Mouse (Mus musculus): Measurements from ENCODE around the gene Fam71e1. TPM values are rescaled to one million over a fixed set of nuclear protein-coding genes. Genes with fewer than 3 reads are reported as not detected.

Gene Fam71e1
- polyA plus RNA-seq, 1 experiment from 2014 or later, result 6.2 TPM

DNA sequence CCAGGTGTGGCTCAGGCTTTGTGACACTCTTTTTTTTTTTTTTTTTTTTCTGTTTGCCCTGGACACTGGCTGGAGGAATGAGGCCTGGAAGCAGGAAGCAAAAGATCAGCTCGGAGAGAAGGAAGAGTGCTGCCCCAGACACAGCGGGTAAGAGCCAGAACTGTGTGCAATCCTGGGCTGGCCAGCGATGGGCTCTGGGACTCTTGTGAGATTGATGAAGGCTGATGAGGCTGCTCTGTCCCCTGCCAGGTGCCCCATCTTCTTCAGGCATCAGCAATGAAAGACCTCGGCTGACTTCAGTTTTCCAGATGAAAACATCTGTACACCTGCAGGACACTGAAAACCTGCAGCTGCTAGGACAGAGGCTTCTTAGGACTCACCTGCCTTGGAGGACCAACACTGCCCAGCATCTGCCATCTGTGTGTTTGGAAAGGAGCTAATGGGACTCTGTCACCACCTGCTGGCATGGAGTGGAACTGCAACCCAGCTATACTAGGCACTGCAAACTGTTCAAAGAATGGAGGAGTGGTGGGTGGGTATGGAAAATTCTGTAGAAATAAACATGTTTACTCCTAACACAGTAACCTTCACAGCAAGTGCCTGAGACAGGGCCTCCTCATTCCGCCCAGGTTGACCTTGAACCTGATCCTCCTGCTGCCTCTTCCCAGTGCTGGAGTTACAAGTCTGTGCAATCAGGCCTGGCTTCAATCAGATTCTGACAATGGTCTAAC lies 11.4 kb upstream of the Fam71e1 start:
- ATAC-seq, result peak; percentile 72
- Histone ChIP-seq H3K27me3 (replicated peaks; ENCODE audit: control insufficient read depth, insufficient read depth, low read length) (no peaks in the 10 kb centered on the region; the same call in 1 of the 2 replicates), H3K4me2 (ENCODE audit: low read depth, low read length) (no peak overlapping the region), H3K9ac (ENCODE audit: low read depth, low read length) (no peak overlapping the region), H3K36me3 (ENCODE audit: control insufficient read depth, insufficient read depth, low read length) (no peaks in the 10 kb centered on the region; the same call in 1 of the 2 replicates), H3K4me3 (ENCODE audit: low read length) (no peak overlapping the region), H3K9me3 (ENCODE audit: control insufficient read depth, low read length) (no peaks in the 10 kb centered on the region), H3K27ac (ENCODE audit: low read length) (no peak overlapping the region), H3K4me1 (ENCODE audit: control insufficient read depth, insufficient read depth, low read length) (no peaks in the 10 kb centered on the region)
- 32% methylated on average over 5 of the region's 5 CpGs for WGBS

DNA sequence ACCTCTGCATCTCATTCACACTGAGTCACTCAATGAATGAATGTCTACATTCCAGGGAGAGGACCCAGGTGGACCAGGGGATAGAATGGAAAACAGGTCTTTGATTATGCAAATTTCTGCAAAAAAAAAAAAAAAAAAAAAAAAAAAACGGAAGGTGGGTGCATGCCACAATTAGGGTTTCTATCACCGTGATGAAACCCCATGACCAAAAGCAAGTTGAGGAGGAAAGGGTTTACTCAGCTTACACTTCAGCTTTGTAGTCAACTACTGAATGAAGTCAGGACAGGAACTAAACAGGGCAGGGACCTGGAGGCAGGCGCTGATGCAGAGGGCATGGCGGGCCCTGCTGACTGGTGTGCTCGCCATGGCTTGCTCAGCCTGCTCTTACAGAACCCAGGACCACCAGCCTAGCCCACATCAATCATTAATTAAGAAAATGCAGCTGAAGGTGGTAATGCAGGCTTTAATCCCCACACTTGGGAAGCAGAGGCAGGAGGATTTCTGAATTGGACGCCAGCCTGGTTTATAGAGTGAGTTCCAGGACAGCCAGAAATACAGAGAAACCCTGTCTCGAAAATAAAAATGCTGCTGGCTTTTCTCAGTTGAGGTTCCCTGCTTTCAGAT lies 10.7 kb upstream of the Fam71e1 start:
- Histone ChIP-seq H3K9me3 (ENCODE audit: control insufficient read depth, low read length) (no peaks in the 10 kb centered on the region), H3K27me3 (replicated peaks; ENCODE audit: control insufficient read depth, insufficient read depth, low read length) (no peaks in the 10 kb centered on the region; the same call in 1 of the 2 replicates), H3K27ac (ENCODE audit: low read length) (no peak overlapping the region), H3K4me2 (ENCODE audit: low read depth, low read length) (no peak overlapping the region), H3K4me1 (ENCODE audit: control insufficient read depth, insufficient read depth, low read length) (no peaks in the 10 kb centered on the region), H3K36me3 (ENCODE audit: control insufficient read depth, insufficient read depth, low read length) (no peaks in the 10 kb centered on the region; the same call in 1 of the 2 replicates), H3K9ac (ENCODE audit: low read depth, low read length) (no peak overlapping the region), H3K4me3 (ENCODE audit: low read length) (no peak overlapping the region)
- WGBS, result 66% methylated on average over 7 of the region's 7 CpGs
- no peak for ATAC-seq

- no peak overlapping the region for H3K27ac ChIP-seq (ENCODE audit: low read length)
- H3K27me3 ChIP-seq (replicated peaks; ENCODE audit: control insufficient read depth, insufficient read depth, low read length), result no peaks in the 10 kb centered on the region; the same call in 1 of the 2 replicates
- peaks cover 4% of the 10 kb centered on the region for H3K36me3 ChIP-seq (ENCODE audit: control insufficient read depth, insufficient read depth, low read length)
- no peak for ATAC-seq
- 66% methylated on average over 13 of the region's 13 CpGs for WGBS
- no peak overlapping the region for H3K4me3 ChIP-seq (ENCODE audit: low read length)
- no peak overlapping the region for H3K9ac ChIP-seq (ENCODE audit: low read depth, low read length)
- H3K9me3 ChIP-seq (ENCODE audit: control insufficient read depth, low read length), result no peaks in the 10 kb centered on the region
- H3K4me2 ChIP-seq (ENCODE audit: low read depth, low read length), result no peak overlapping the region
- no peaks in the 10 kb centered on the region for H3K4me1 ChIP-seq (ENCODE audit: control insufficient read depth, insufficient read depth, low read length)
Observed at GRCm38 (mm10) chr7:44486927-44487575, 9.3 kb upstream of the Fam71e1 start.

- Histone ChIP-seq H3K4me3 (ENCODE audit: low read length) (no peak overlapping the region), H3K9me3 (ENCODE audit: control insufficient read depth, low read length) (no peaks in the 10 kb centered on the region), H3K27me3 (replicated peaks; ENCODE audit: control insufficient read depth, insufficient read depth, low read length) (no peaks in the 10 kb centered on the region), H3K27ac (ENCODE audit: low read length) (no peak overlapping the region), H3K36me3 (ENCODE audit: control insufficient read depth, insufficient read depth, low read length) (peaks cover 12% of the 10 kb centered on the region), H3K4me1 (ENCODE audit: control insufficient read depth, insufficient read depth, low read length) (no peaks in the 10 kb centered on the region), H3K4me2 (ENCODE audit: low read depth, low read length) (no peak overlapping the region), H3K9ac (ENCODE audit: low read depth, low read length) (no peak overlapping the region)
- ATAC-seq, result no peak
- 84% methylated on average over 7 of the region's 7 CpGs for WGBS
Observed at GRCm38 (mm10) chr7:44487936-44488335, 8.4 kb upstream of the Fam71e1 start.

DNA sequence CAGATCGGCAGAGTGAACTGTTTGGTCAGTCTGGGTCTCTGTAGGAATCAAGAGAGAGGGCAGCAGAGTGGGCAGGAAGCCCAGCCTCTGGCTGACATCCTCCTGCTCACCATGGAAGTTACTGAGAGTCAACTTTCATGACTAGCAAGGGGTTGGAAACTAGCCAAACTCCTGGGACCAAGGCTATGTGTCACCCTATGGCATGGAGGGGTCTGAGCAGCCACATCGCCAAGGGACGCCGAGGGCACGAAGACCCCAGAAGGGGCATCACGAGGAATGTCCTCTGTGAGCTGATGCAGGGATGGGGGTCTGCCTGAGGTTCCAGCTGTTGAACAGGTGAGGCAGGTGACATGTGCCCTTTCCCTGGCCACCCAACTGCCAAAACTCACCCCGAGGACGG lies 7.8 kb upstream of the Fam71e1 start:
- H3K4me3 ChIP-seq (ENCODE audit: low read length), result no peak overlapping the region
- H3K27me3 ChIP-seq (replicated peaks; ENCODE audit: control insufficient read depth, insufficient read depth, low read length), result no peaks in the 10 kb centered on the region
- H3K4me1 ChIP-seq (ENCODE audit: control insufficient read depth, insufficient read depth, low read length), result no peaks in the 10 kb centered on the region
- no peaks in the 10 kb centered on the region for H3K9me3 ChIP-seq (ENCODE audit: control insufficient read depth, low read length)
- no peak overlapping the region for H3K4me2 ChIP-seq (ENCODE audit: low read depth, low read length)
- no peak overlapping the region for H3K9ac ChIP-seq (ENCODE audit: low read depth, low read length)
- ATAC-seq, result no peak
- WGBS, result 90% methylated on average over 8 of the region's 8 CpGs
- peaks cover 12% of the 10 kb centered on the region for H3K36me3 ChIP-seq (ENCODE audit: control insufficient read depth, insufficient read depth, low read length)
- H3K27ac ChIP-seq (ENCODE audit: low read length), result no peak overlapping the region

DNA sequence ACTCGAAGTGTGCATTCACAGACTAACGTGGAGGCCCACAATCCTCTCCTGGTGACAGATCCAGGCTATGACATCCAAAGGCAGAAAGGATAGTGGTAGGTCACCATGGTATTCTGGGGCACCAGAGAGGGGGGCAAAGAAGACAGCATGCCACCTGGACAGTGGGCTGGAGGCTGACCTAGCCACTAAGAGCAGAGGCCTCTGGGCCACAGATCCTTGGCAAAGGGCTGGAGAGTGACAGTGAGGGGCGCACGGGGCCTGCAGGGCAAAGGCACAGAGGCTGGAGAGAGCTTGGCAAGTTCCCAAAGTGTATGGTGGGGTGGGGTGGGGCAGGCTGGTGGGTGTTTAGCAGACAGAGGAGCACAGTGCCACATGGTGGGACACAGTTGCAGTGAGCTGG lies 6.1 kb upstream of the Fam71e1 start:
- 92% methylated on average over 4 of the region's 4 CpGs for WGBS
- Histone ChIP-seq H3K4me2 (ENCODE audit: low read depth, low read length) (no peak overlapping the region), H3K9me3 (ENCODE audit: control insufficient read depth, low read length) (no peaks in the 10 kb centered on the region), H3K36me3 (ENCODE audit: control insufficient read depth, insufficient read depth, low read length) (peaks cover 12% of the 10 kb centered on the region), H3K4me3 (ENCODE audit: low read length) (no peak overlapping the region), H3K27ac (ENCODE audit: low read length) (no peak overlapping the region), H3K4me1 (ENCODE audit: control insufficient read depth, insufficient read depth, low read length) (peaks cover 4% of the 10 kb centered on the region; the same call in 1 of the 2 replicates), H3K9ac (ENCODE audit: low read depth, low read length) (no peak overlapping the region), H3K27me3 (replicated peaks; ENCODE audit: control insufficient read depth, insufficient read depth, low read length) (no peaks in the 10 kb centered on the region)
- no peak for ATAC-seq

- WGBS, result 95% methylated on average over 5 of the region's 5 CpGs
- peaks cover 12% of the 10 kb centered on the region for H3K36me3 ChIP-seq (ENCODE audit: control insufficient read depth, insufficient read depth, low read length)
- no peak overlapping the region for H3K4me3 ChIP-seq (ENCODE audit: low read length)
- no peaks in the 10 kb centered on the region for H3K9me3 ChIP-seq (ENCODE audit: control insufficient read depth, low read length)
- peaks cover 9% of the 10 kb centered on the region for H3K4me1 ChIP-seq (ENCODE audit: control insufficient read depth, insufficient read depth, low read length)
- no peak overlapping the region for H3K9ac ChIP-seq (ENCODE audit: low read depth, low read length)
- no peak overlapping the region for H3K27ac ChIP-seq (ENCODE audit: low read length)
- no peaks in the 10 kb centered on the region for H3K27me3 ChIP-seq (replicated peaks; ENCODE audit: control insufficient read depth, insufficient read depth, low read length)
- H3K4me2 ChIP-seq (ENCODE audit: low read depth, low read length), result no peak overlapping the region
- ATAC-seq, result no peak
Observed at GRCm38 (mm10) chr7:44491391-44491790, 5.0 kb upstream of the Fam71e1 start.

GRCm38 (mm10) chr7:44492166-44492826 lies 4.1 kb upstream of the Fam71e1 start:
- ATAC-seq, result no peak
- Histone ChIP-seq H3K36me3 (ENCODE audit: control insufficient read depth, insufficient read depth, low read length) (peaks cover 12% of the 10 kb centered on the region), H3K9me3 (ENCODE audit: control insufficient read depth, low read length) (no peaks in the 10 kb centered on the region), H3K9ac (ENCODE audit: low read depth, low read length) (no peak overlapping the region), H3K4me1 (ENCODE audit: control insufficient read depth, insufficient read depth, low read length) (peaks cover 9% of the 10 kb centered on the region), H3K27ac (ENCODE audit: low read length) (no peak overlapping the region), H3K4me3 (ENCODE audit: low read length) (no peak overlapping the region), H3K4me2 (ENCODE audit: low read depth, low read length) (no peak overlapping the region), H3K27me3 (replicated peaks; ENCODE audit: control insufficient read depth, insufficient read depth, low read length) (no peaks in the 10 kb centered on the region)
- 92% methylated on average over 21 of the region's 21 CpGs for WGBS

- Histone ChIP-seq H3K4me1 (ENCODE audit: control insufficient read depth, insufficient read depth, low read length) (peaks cover 9% of the 10 kb centered on the region), H3K9me3 (ENCODE audit: control insufficient read depth, low read length) (no peaks in the 10 kb centered on the region), H3K27me3 (replicated peaks; ENCODE audit: control insufficient read depth, insufficient read depth, low read length) (no peaks in the 10 kb centered on the region), H3K4me2 (ENCODE audit: low read depth, low read length) (no peak overlapping the region), H3K4me3 (ENCODE audit: low read length) (no peak overlapping the region), H3K9ac (ENCODE audit: low read depth, low read length) (no peak overlapping the region), H3K36me3 (ENCODE audit: control insufficient read depth, insufficient read depth, low read length) (peaks cover 12% of the 10 kb centered on the region), H3K27ac (ENCODE audit: low read length) (no peak overlapping the region)
- no peak for ATAC-seq
- WGBS, result 91% methylated on average over 12 of the region's 12 CpGs
Observed at GRCm38 (mm10) chr7:44494681-44495080, 1.7 kb upstream of the Fam71e1 start.
